Mouse (Mus musculus): ENCODE measurements around the gene Pde1c. TPM values are rescaled to one million over a fixed set of nuclear protein-coding genes. Genes with fewer than 3 reads are reported as not detected.
A peak's percentile ranks its signal among the peaks of the same experiment; 100 is the strongest.
"Not testable (repeated sequence)": the region's sequence is repeated elsewhere in the genome, so short reads cannot be mapped to it uniquely, and the experiment has no call there.

Gene Pde1c
- polyA plus RNA-seq (2016; fragmentation: Nextera tagmentation; extraction: Ambion mirVana): 0.48 and 0.67 TPM in 2 replicates

DNA sequence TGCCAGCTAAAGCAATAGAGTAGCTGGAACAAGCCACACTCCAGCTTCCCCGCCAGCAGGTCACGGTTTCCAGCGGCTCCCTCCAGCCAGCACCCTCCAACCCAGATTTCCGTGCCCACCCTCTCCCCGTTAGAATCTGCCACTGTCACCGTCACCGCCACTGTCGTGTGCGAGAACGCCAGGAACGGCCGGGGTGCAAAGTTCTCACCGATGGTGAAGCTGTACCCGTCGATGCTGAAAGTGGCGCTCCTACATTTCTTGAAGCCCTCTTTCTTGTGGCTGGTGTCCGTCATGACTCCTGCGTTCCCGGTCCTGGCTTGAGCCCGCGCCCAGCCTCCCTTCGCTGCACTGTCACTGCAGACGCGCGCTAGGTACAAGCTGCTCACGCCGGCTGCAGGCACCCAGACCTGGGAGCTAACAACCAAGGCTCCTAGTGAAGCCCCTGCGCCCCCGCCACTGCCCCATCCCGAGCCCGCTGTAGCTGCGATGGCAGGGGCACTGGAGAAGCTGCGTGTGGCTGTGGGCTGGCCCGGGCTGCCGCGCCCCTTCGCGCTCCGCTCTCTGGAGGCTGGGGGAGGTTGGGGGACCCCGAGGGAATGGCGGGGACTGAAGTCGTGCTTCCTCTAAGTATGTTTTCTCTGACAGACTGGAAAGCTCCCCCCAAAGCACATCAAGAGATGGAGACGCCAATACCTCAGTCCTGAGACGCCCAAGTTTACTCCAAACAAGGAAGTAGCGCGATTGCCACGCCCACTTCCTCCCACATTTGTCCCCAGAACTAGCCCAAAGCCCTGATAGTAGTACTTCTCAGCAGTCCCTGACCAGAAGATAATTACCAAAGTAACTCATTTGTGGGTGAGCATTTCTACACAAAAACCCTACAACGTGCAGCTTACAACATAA is at the start of gene Pde1c:
Gene Pde1c (minus strand): TSS at position 634 of the 903 bp plus-strand sequence.
- H3K4me3 ChIP-seq: peak within 1 kb of the TSS; percentile 66
- WGBS (ENCODE audit: insufficient replicate concordance): under 1% methylated on average over 45 of the region's 48 CpGs
- peak within 1 kb of the TSS; percentile 52 for H3K9ac ChIP-seq
- H3K27ac ChIP-seq: no peak within 1 kb of the TSS
- no peaks in the 10 kb centered on the region for H3K9me3 ChIP-seq (replicated peaks)
- H3K27me3 ChIP-seq (replicated peaks): peaks cover 7% of the 10 kb centered on the region; the same call in 1 of the 2 replicates
- peak; percentile 76 for ATAC-seq
- peak within 1 kb of the TSS; percentile 87 for H3K4me2 ChIP-seq
- H3K4me1 ChIP-seq: peaks cover 8% of the 10 kb centered on the region
- H3K36me3 ChIP-seq: no peaks in the 10 kb centered on the region

DNA sequence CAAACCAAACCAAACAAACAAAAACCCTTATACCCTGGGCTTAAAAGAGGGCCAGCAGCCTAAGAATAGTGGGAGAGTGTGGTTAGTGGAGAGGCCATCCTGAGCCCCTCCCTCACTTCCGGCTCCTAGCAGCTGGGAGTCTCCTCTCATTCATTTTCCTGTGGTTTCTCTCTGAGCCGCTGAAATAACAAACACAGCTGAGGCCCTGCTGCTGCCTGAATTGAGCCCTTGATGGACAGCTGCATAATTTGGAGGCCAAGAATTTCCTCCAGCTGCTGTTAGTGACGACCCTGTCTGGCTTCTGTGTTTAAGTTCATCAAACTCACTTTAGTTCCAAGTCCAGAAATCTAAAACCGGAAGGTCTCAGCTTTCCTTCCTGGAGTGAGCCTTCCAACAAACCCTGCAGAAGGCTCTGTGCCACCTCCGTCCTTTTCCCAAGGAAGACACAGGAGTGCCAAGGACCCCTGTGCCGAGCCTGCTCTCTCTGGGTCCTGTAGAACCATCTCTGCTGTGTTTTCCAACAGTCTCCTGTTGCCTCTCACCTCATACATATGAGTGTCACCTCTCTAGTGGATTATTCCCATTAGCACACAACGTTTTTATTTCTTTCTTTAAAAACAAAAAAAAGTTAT is 48.2 kb upstream of the Pde1c start:
- Histone ChIP-seq H3K36me3 (no peaks in the 10 kb centered on the region), H3K27me3 (replicated peaks) (no peaks in the 10 kb centered on the region), H3K4me1 (0 out of 2 replicates have a peak, but pooled peaks cover 11% of the 10 kb centered on the region), H3K4me2 (peak overlapping the region; percentile 5; the same call in 1 of the 2 replicates), H3K9ac (no peak overlapping the region), H3K4me3 (no peak overlapping the region), H3K9me3 (replicated peaks) (no peaks in the 10 kb centered on the region), H3K27ac (0 out of 2 replicates have a peak overlapping the region, but pooled peaks have one; percentile 15)
- 9% methylated on average over 7 of the region's 7 CpGs for WGBS (ENCODE audit: insufficient replicate concordance)
- peak; percentile 37; the same call in 1 of the 2 replicates for ATAC-seq

- Histone ChIP-seq H3K4me2 (no peak overlapping the region; the same call in 1 of the 2 replicates), H3K9ac (no peak overlapping the region), H3K36me3 (no peaks in the 10 kb centered on the region), H3K4me1 (0 out of 2 replicates have a peak, but pooled peaks cover 11% of the 10 kb centered on the region), H3K4me3 (no peak overlapping the region), H3K27ac (no peak overlapping the region), H3K27me3 (replicated peaks) (no peaks in the 10 kb centered on the region), H3K9me3 (replicated peaks) (no peaks in the 10 kb centered on the region)
- ATAC-seq: no peak
- 54% methylated on average over 9 of the region's 10 CpGs for WGBS (ENCODE audit: insufficient replicate concordance)
Measured at GRCm38 (mm10) chr6:56616228-56616981, 47.5 kb upstream of the Pde1c start.

GRCm38 (mm10) chr6:56609529-56609928 is 40.6 kb upstream of the Pde1c start:
- 41% methylated on average over 1 of the region's 1 CpGs for WGBS (ENCODE audit: insufficient replicate concordance)
- peak; percentile 80 for ATAC-seq
- not testable (repeated sequence) for H3K27me3 ChIP-seq (replicated peaks); H3K4me1 ChIP-seq; H3K9ac ChIP-seq; H3K4me2 ChIP-seq; H3K9me3 ChIP-seq (replicated peaks); H3K4me3 ChIP-seq; H3K27ac ChIP-seq; H3K36me3 ChIP-seq

DNA sequence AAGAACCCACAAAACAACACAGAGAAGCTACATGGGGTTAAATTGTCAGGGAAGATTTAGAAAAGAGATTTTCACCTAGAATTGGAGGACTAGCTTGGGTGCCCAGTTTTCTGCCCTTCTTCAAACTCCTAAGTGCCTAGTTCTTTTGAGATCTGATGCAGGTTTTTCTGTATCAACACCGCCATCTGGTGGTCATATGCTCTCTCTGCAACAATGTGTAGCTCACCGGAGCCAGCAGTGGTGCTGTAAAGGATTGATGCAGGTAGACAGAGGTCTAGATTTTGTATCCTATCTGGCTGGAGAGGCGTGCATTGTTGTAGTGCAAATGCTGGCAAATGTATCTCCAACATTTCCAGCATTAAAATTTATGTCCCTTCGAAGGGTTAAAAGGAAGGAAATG is 39.4 kb upstream of the Pde1c start:
- no peak for ATAC-seq
- 3% methylated on average over 4 of the region's 4 CpGs for WGBS (ENCODE audit: insufficient replicate concordance)
- no peak overlapping the region for H3K27ac ChIP-seq
- no peaks in the 10 kb centered on the region for H3K9me3 ChIP-seq (replicated peaks)
- H3K27me3 ChIP-seq (replicated peaks): no peaks in the 10 kb centered on the region
- no peaks in the 10 kb centered on the region for H3K4me1 ChIP-seq
- H3K36me3 ChIP-seq: no peaks in the 10 kb centered on the region
- no peak overlapping the region for H3K4me3 ChIP-seq
- H3K9ac ChIP-seq: no peak overlapping the region
- no peak overlapping the region for H3K4me2 ChIP-seq

DNA sequence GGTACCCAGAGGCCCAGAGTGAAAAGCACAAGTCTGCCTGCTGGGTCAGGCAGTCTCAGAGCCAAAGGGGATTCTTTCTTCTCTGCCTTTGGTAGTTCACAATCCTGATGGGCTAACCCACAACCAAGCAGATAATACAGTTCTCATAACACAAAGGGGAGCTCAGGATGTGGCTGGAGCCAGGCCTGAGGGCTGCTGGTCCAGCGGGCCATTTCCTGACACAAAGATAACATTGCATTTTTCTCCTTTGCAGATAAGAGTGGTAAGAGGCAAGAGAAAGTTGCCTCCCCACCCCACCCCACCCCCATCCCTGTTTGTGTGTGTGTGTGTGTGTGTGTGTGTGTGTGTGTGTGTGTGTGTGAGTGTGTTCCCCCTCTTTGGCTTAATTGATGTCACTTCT is 10.7 kb upstream of the Pde1c start:
- H3K27ac ChIP-seq: no peak overlapping the region

GRCm38 (mm10) chr6:56560891-56561290 is 8.0 kb downstream of the Pde1c start:
- no peaks in the 10 kb centered on the region for H3K9me3 ChIP-seq (replicated peaks)
- no peak overlapping the region for H3K4me3 ChIP-seq
- no peaks in the 10 kb centered on the region for H3K36me3 ChIP-seq
- WGBS (ENCODE audit: insufficient replicate concordance): 49% methylated on average over 2 of the region's 2 CpGs
- H3K9ac ChIP-seq: no peak overlapping the region
- no peak overlapping the region for H3K4me2 ChIP-seq
- H3K27ac ChIP-seq: no peak overlapping the region
- no peak for ATAC-seq
- no peaks in the 10 kb centered on the region for H3K27me3 ChIP-seq (replicated peaks)
- no peaks in the 10 kb centered on the region for H3K4me1 ChIP-seq

More for the DNA sequence above, 10.7 kb upstream of the Pde1c start:
- no peaks in the 10 kb centered on the region for H3K27me3 ChIP-seq (replicated peaks)
- H3K4me3 ChIP-seq: no peak overlapping the region
- no peak for ATAC-seq
- no peaks in the 10 kb centered on the region for H3K36me3 ChIP-seq
- H3K9me3 ChIP-seq (replicated peaks): no peaks in the 10 kb centered on the region
- 4% methylated on average over 1 of the region's 1 CpGs for WGBS (ENCODE audit: insufficient replicate concordance)
- no peaks in the 10 kb centered on the region for H3K4me1 ChIP-seq
- no peak overlapping the region for H3K9ac ChIP-seq
- no peak overlapping the region for H3K4me2 ChIP-seq

DNA sequence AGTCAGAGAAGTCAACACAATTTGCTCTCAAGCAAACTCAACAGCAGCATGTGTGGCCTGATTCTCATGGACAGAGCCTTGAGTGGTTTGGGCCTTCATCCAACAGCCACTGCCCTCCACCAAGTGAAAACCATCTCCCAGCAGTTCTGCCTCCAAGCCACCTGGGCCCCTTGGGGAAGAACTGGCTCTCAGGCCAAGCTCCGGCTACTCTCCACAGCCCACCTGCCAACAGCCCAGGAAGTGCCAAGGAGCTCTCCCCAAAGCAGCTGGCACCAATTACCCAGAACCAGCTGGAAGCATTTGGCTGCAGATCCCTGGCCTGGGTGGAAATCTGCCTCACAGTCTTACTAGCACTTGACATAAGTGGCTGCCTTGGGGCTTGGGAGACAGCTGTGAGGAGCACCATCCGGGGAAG is 8.4 kb downstream of the Pde1c start:
- H3K27me3 ChIP-seq (replicated peaks): no peaks in the 10 kb centered on the region
- H3K36me3 ChIP-seq: no peaks in the 10 kb centered on the region
- WGBS (ENCODE audit: insufficient replicate concordance): 70% methylated on average over 2 of the region's 2 CpGs
- H3K27ac ChIP-seq: no peak overlapping the region
- H3K9ac ChIP-seq: no peak overlapping the region
- H3K4me3 ChIP-seq: no peak overlapping the region
- no peak for ATAC-seq
- H3K4me2 ChIP-seq: no peak overlapping the region
- no peaks in the 10 kb centered on the region for H3K4me1 ChIP-seq
- H3K9me3 ChIP-seq (replicated peaks): no peaks in the 10 kb centered on the region

GRCm38 (mm10) chr6:56558711-56559110 is 10.2 kb downstream of the Pde1c start:
- Histone ChIP-seq H3K27ac (no peak overlapping the region), H3K27me3 (replicated peaks) (no peaks in the 10 kb centered on the region), H3K36me3 (no peaks in the 10 kb centered on the region), H3K4me2 (no peak overlapping the region), H3K4me1 (no peaks in the 10 kb centered on the region), H3K9ac (no peak overlapping the region), H3K9me3 (replicated peaks) (no peaks in the 10 kb centered on the region), H3K4me3 (no peak overlapping the region)
- WGBS (ENCODE audit: insufficient replicate concordance): 78% methylated on average over 2 of the region's 2 CpGs
- no peak for ATAC-seq

DNA sequence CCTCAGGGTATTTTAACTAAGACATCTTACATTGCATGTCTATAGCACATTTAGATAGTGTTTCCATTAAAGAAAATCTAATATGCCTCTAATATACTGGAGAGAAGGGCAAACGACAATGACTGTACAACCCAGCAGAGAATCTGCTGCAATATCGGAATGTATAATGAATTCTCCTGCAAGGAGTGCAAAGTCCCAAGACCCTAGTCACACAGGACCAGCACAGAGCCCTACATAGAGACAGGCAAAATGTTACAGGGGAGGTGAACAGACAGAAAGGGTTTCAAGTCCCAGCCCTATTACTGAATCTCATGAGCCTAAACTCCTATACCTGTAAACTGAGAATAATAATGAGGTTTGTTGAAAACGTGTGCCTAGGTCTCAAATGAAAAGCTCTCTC is 13.1 kb downstream of the Pde1c start:
- Histone ChIP-seq H3K27me3 (replicated peaks) (no peaks in the 10 kb centered on the region), H3K36me3 (no peaks in the 10 kb centered on the region), H3K4me2 (no peak overlapping the region), H3K4me1 (no peaks in the 10 kb centered on the region), H3K4me3 (no peak overlapping the region), H3K9me3 (replicated peaks) (no peaks in the 10 kb centered on the region), H3K9ac (no peak overlapping the region), H3K27ac (no peak overlapping the region)
- 62% methylated on average over 3 of the region's 3 CpGs for WGBS (ENCODE audit: insufficient replicate concordance)
- ATAC-seq: no peak

- no peak overlapping the region for H3K4me3 ChIP-seq
- H3K9ac ChIP-seq: no peak overlapping the region
- 56% methylated on average over 4 of the region's 4 CpGs for WGBS (ENCODE audit: insufficient replicate concordance)
- H3K4me2 ChIP-seq: no peak overlapping the region
- no peak overlapping the region for H3K27ac ChIP-seq
- H3K27me3 ChIP-seq (replicated peaks): no peaks in the 10 kb centered on the region
- no peaks in the 10 kb centered on the region for H3K4me1 ChIP-seq
- no peak for ATAC-seq
- H3K9me3 ChIP-seq (replicated peaks): no peaks in the 10 kb centered on the region
- H3K36me3 ChIP-seq: no peaks in the 10 kb centered on the region
Measured at GRCm38 (mm10) chr6:56555382-56555781, 13.5 kb downstream of the Pde1c start.

All from liver, embryonic 12.5 days (tissue).